In genomic region chr4:11135275-11135674, GRCm38 (mm10) we compare ENCODE assay signal across 23 mouse cellular contexts. TPM values are rescaled to one million over a fixed set of nuclear protein-coding genes. Genes with fewer than 3 reads are reported as not detected.
DNase-seq lines count a peak whose midpoint lies in the region; ATAC-seq and TF ChIP-seq lines count a peak whose summit lies in the region.
"Had no signal": no experiment of that assay in that cellular context is flagged by ENCODE, and none has a peak within 500 bp of the region (broad histone marks: within the 10 kb centered on the region; RNA-seq: fewer than 3 reads in every experiment).

No protein-coding gene starts in this region.

- H3K4me1 ChIP-seq in CH12.LX (ENCODE audit: control insufficient read depth in 1 of 2, insufficient read depth in 2 of 2), result peaks cover 0 to 14% of the 10 kb centered on the region in 2 experiments; a peak in 2 of 4 replicates
- H3K4me1 ChIP-seq: embryonic facial prominence, embryonic 12.5 days; embryonic facial prominence, embryonic 15.5 days; forebrain, embryonic 15.5 days; hindbrain, embryonic 12.5 days; hindbrain, embryonic 15.5 days had no signal

- no peak for TF ChIP-seq EP300 in CH12.LX (IDR thresholded peaks at IDR 0.05; ENCODE audit: low read length)

- ATAC-seq in inflammation-experienced regulatory T-cells, adult 6 months, result peak; percentile 79
- ATAC-seq in monocyte, adult 5-6 weeks (replicated peaks; ENCODE audit: insufficient number of reproducible peaks, low FRiP score, low TSS enrichment, poor library complexity, severe bottlenecking), result no peak
- ATAC-seq: forebrain, embryonic 15.5 days; intestine, embryonic 16.5 days had no signal

- no peaks in the 10 kb centered on the region for H3K27me3 ChIP-seq in CH12.LX (replicated peaks)
- H3K27me3 ChIP-seq: embryonic facial prominence, embryonic 12.5 days; embryonic facial prominence, embryonic 15.5 days; forebrain, embryonic 12.5 days; forebrain, embryonic 15.5 days; hindbrain, embryonic 12.5 days; hindbrain, embryonic 15.5 days had no signal

- dilution Hi-C loops in CH12.LX (cut with MboI; ENCODE audit: extremely low pct_ligation_motif_present, extremely low pct_unique_long_range_greater_than_20kb, low sequenced_read_pairs), result no loop called here

- H3K4me3 ChIP-seq in CH12.LX (replicated peaks in 1 of 3; ENCODE audit: low read depth in 2 of 3, low read length in 2 of 3, poor library complexity in 1 of 3), result no peak overlapping the region
- H3K4me3 ChIP-seq: embryonic facial prominence, embryonic 12.5 days; embryonic facial prominence, embryonic 15.5 days; forebrain, embryonic 12.5 days; forebrain, embryonic 15.5 days; heart, adult 2 months; hindbrain, embryonic 12.5 days; hindbrain, embryonic 15.5 days had no signal

- in situ Hi-C loops in CH12.LX (cut with MboI; ENCODE audit: low pct_ligation_motif_present, low pct_unique_long_range_greater_than_20kb, low sequenced_read_pairs), result no loop called here

- no peak for TF ChIP-seq CTCF in CH12.LX (conservative IDR thresholded peaks at IDR 0.05 in 1 of 2, IDR thresholded peaks at IDR 0.05 in 1 of 2; ENCODE audit: low read depth in 2 of 2, low read length in 2 of 2)

- H3K27ac ChIP-seq in CH12.LX (ENCODE audit: insufficient read depth, low read depth), result no peak overlapping the region
- H3K27ac ChIP-seq: embryonic facial prominence, embryonic 12.5 days; embryonic facial prominence, embryonic 15.5 days; forebrain, embryonic 12.5 days; forebrain, embryonic 15.5 days; heart, adult 2 months; hindbrain, embryonic 12.5 days; hindbrain, embryonic 15.5 days had no signal

- H3K9ac ChIP-seq in CH12.LX (ENCODE audit: insufficient read depth, low read depth), result no peak overlapping the region
- H3K9ac ChIP-seq: embryonic facial prominence, embryonic 12.5 days; embryonic facial prominence, embryonic 15.5 days; forebrain, embryonic 12.5 days; forebrain, embryonic 15.5 days; hindbrain, embryonic 12.5 days; hindbrain, embryonic 15.5 days had no signal

- H3K4me2 ChIP-seq in CH12.LX (ENCODE audit: insufficient read depth, low read depth, poor library complexity, severe bottlenecking), result no peak overlapping the region
- H3K4me2 ChIP-seq: embryonic facial prominence, embryonic 12.5 days; embryonic facial prominence, embryonic 15.5 days; forebrain, embryonic 12.5 days; forebrain, embryonic 15.5 days; heart, embryonic 11.5 days; hindbrain, embryonic 12.5 days; hindbrain, embryonic 15.5 days had no signal

- no peaks in the 10 kb centered on the region for H3K79me2 ChIP-seq in CH12.LX (replicated peaks; ENCODE audit: control insufficient read depth, extremely low read depth, insufficient read depth, poor library complexity, severe bottlenecking)

- no peak for TF ChIP-seq RAD21 in CH12.LX (IDR thresholded peaks at IDR 0.05; ENCODE audit: low read depth, low read length)

- no peaks in the 10 kb centered on the region for H3K36me3 ChIP-seq in CH12.LX (replicated peaks in 1 of 2; ENCODE audit: control insufficient read depth in 1 of 2, insufficient read depth in 1 of 2, low read length in 1 of 2)
- H3K36me3 ChIP-seq: embryonic facial prominence, embryonic 12.5 days; embryonic facial prominence, embryonic 15.5 days; forebrain, embryonic 12.5 days; forebrain, embryonic 15.5 days; hindbrain, embryonic 12.5 days; hindbrain, embryonic 15.5 days had no signal

- peaks cover 6% of the 10 kb centered on the region for H3K9me3 ChIP-seq in CH12.LX (replicated peaks; ENCODE audit: low read length)
- H3K9me3 ChIP-seq: embryonic facial prominence, embryonic 12.5 days; embryonic facial prominence, embryonic 15.5 days; forebrain, embryonic 12.5 days; forebrain, embryonic 15.5 days; hindbrain, embryonic 12.5 days; hindbrain, embryonic 15.5 days had no signal

- TF ChIP-seq POLR2A in CH12.LX (IDR thresholded peaks at IDR 0.05; ENCODE audit: low read depth, low read length), result no peak

- DNase-seq in thymus, postnatal 0 days (ENCODE audit: low spot score), result peak; percentile 23
- no peak for DNase-seq in thymus, postnatal 25 days
- no peak for DNase-seq in CH12.LX (ENCODE audit: extremely low read depth)
- DNase-seq in right cerebral cortex, postnatal 10 days (ENCODE audit: low spot score in 2 of 2), result no peak
- DNase-seq in layer of hippocampus, postnatal 14 days (ENCODE audit: low spot score in 2 of 2), result no peak
- DNase-seq: adrenal gland, postnatal 14 days; cerebellum, adult 11 months; cerebellum, adult 2 months; cerebellum, adult 9-11 months; cerebellum, postnatal 25 days; gastrocnemius, postnatal 10 days; gastrocnemius, postnatal 36 days; heart, adult 2 months had no signal

TF ChIP-seq in CH12.LX, 34 proteins besides CTCF, POLR2A, EP300 and RAD21:
- TF ChIP-seq USF1 (IDR thresholded peaks at IDR 0.05; ENCODE audit: low read depth, low read length) (no peak), MEF2A (IDR thresholded peaks at IDR 0.05; ENCODE audit: borderline replicate concordance, low read depth, low read length) (peak; percentile 58; the same call in 1 of the 2 replicates), BHLHE40 (IDR thresholded peaks at IDR 0.05; ENCODE audit: low read depth, low read length) (no peak), ETS1 (conservative IDR thresholded peaks at IDR 0.05; ENCODE audit: low read depth, low read length) (peak; percentile 37; the same call in 1 of the 2 replicates), USF2 (conservative IDR thresholded peaks at IDR 0.05; ENCODE audit: low read depth, low read length) (no peak), JUND (conservative IDR thresholded peaks at IDR 0.05; ENCODE audit: low read depth, low read length) (no peak), IRF4 (IDR thresholded peaks at IDR 0.05; ENCODE audit: low read depth, low read length) (peak; percentile 24; the same call in 1 of the 2 replicates), MAFK (IDR thresholded peaks at IDR 0.05; ENCODE audit: insufficient replicate concordance, low read length) (0 out of 2 replicates have a peak, but pooled peaks have one; percentile 46)
TF ChIP-seq in CH12.LX: peak in this region for 4.

RNA-seq across cellular contexts. Expression of gene Trp53inp1, which starts 21.0 kb away (rescaled TPM):
- 123 and 145 TPM in 2 replicates for polyA plus RNA-seq in thymus, postnatal 0 days (2015; fragmentation: Nextera tagmentation; extraction: Ambion mirVana)
- total RNA-seq in CH12.LX (2012; rRNA removed) (8.1 and 11.3 TPM in 2 replicates), CH12.LX (2014; rRNA removed) (15.7 and 16.3 TPM in 2 replicates)
- polyA plus RNA-seq in CH12.LX (2012; ENCODE audit: insufficient read length, low read depth), result 4.4 and 5.3 TPM in 2 replicates
- polyA plus RNA-seq in inflammation-experienced regulatory T-cells, adult 6 months (2017; shearing (Covaris generic)), result 10 to 100 TPM; 88.4 to 98.4 (median 88.9) TPM
- 10 to 100 TPM; 17.2 to 20.4 TPM for total RNA-seq in layer of hippocampus, postnatal 14 days (2021)
- 97.3 to 138 TPM (median 116 TPM) in 3 replicates for total RNA-seq in monocyte, adult 5-6 weeks (2017)
